Mouse (Mus musculus): ENCODE data around the gene Oaz2.

Gene Oaz2

GRCm38 (mm10) chr9:65695646-65696045, 27.8 kb downstream of the Oaz2 start:
- DNase-seq: peak; percentile 43 to 77

GRCm38 (mm10) chr9:65696337-65696736, 28.5 kb downstream of the Oaz2 start:
- DNase-seq: peak in 1 of 2 experiments; percentile 33

GRCm38 (mm10) chr9:65697356-65697755, 29.6 kb downstream of the Oaz2 start:
- no peak for DNase-seq

GRCm38 (mm10) chr9:65697992-65698391, 30.2 kb downstream of the Oaz2 start:
- no peak for DNase-seq

GRCm38 (mm10) chr9:65700504-65700903, 32.7 kb downstream of the Oaz2 start:
- no peak for DNase-seq

GRCm38 (mm10) chr9:65702286-65702685, 34.5 kb downstream of the Oaz2 start:
- no peak for DNase-seq

- DNase-seq: no peak
These were observed 35.4 kb downstream of the Oaz2 start for GRCm38 (mm10) chr9:65703241-65703640.

- DNase-seq: no peak
These were observed 36.3 kb downstream of the Oaz2 start for GRCm38 (mm10) chr9:65703926-65704595.

GRCm38 (mm10) chr9:65718195-65718594, 50.4 kb downstream of the Oaz2 start:
- DNase-seq: no peak

GRCm38 (mm10) chr9:65721161-65721566, 53.4 kb downstream of the Oaz2 start:
- DNase-seq: no peak

GRCm38 (mm10) chr9:65724471-65725290, 56.9 kb downstream of the Oaz2 start:
- peak in 1 of 2 experiments; percentile 26 for DNase-seq

- DNase-seq: no peak
These were observed 57.5 kb downstream of the Oaz2 start for GRCm38 (mm10) chr9:65725291-65725622.

- DNase-seq: no peak
These were observed 58.6 kb downstream of the Oaz2 start for GRCm38 (mm10) chr9:65726431-65726830.

GRCm38 (mm10) chr9:65727491-65727890, 59.7 kb downstream of the Oaz2 start:
- DNase-seq: no peak

GRCm38 (mm10) chr9:65728588-65728987, 60.8 kb downstream of the Oaz2 start:
- DNase-seq: no peak

- no peak for DNase-seq
These were observed 67.1 kb downstream of the Oaz2 start for GRCm38 (mm10) chr9:65734931-65735330.
